Mouse (Mus musculus): Measurements from ENCODE around the gene Spata18.

DNA sequence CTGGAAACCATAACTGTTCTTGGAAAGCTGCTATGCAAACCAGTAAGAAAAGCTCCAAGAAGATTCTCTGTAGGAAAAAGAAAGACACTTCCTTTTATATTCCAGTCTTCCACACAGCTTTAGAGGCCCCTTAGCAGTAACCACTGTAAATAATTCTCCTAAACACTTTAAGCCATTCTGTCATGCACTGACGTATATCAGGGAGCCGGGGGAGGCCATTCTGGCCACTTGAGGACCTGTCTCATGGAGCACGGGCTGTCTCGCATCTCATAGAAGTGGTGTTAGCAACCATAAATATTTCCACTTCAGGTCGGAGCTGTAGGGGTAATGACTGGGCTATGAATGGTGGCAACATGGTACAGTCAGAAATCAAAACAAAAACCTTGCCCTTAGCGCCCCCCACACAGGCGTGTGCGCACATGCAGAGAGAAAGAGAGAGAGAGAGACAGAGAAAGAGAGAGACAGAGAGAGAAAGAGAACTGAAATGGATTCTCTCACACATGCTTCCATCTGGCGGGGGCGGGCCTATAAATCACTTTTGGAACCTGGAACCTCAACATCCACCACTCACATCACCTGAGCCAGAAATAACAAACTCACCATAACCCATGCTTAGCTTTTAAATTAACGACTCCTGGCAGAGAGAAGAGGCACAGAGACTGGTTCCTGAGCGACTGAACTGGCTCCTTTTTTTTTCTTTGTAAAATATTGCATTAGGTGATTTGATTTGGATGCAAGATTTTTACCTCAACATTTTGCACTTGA, 50.9 kb downstream of the Spata18 start:
- no peak for TF ChIP-seq GATA1 (IDR thresholded peaks at IDR 0.05; ENCODE audit: low read length)
- TF ChIP-seq TAL1 (IDR thresholded peaks at IDR 0.05; ENCODE audit: low read length), result no peak
